Mouse (Mus musculus) heart, embryonic 11.5 days (tissue): ENCODE measurements around the gene Apbb2. TPM values are rescaled to one million over a fixed set of nuclear protein-coding genes. Genes with fewer than 3 reads are reported as not detected.

ENCODE experiments used
- ATAC-seq: fragments of 200-750 bp; cut with Nextera tagmentation; replicated peaks from 2 replicates; pipeline ENCODE4 v1.8.0; 2017; ENCODE audit warnings: moderate library complexity; ENCODE audit not compliant: insufficient number of reproducible peaks, low FRiP score, low TSS enrichment
- H3K27ac ChIP-seq: fragments of 300-500 bp; sonication (generic); 2 replicates; pipeline ENCODE4 v1.5.1; 2014; ENCODE audit warnings: mild to moderate bottlenecking, low read depth, low read length
- H3K27me3 ChIP-seq: fragments of 300-500 bp; sonication (generic); 2 replicates; pipeline ENCODE4 v1.6.1; 2014; ENCODE audit warnings: mild to moderate bottlenecking, low read length, mixed read lengths; ENCODE audit not compliant: control insufficient read depth, insufficient read depth
- H3K36me3 ChIP-seq: fragments of 300-500 bp; sonication (generic); 2 replicates; pipeline ENCODE4 v1.6.1; 2014; ENCODE audit warnings: mild to moderate bottlenecking, low read length, moderate library complexity, mixed read lengths; ENCODE audit not compliant: control insufficient read depth, insufficient read depth
- H3K4me1 ChIP-seq: fragments of 300-500 bp; sonication (generic); 2 replicates; pipeline ENCODE4 v1.6.1; 2014; ENCODE audit warnings: low read length; ENCODE audit not compliant: control insufficient read depth, insufficient read depth
- H3K4me2 ChIP-seq: fragments of 300-500 bp; sonication (generic); 2 replicates; pipeline ENCODE4 v1.6.1; 2014; ENCODE audit warnings: mild to moderate bottlenecking, moderate library complexity
- H3K4me3 ChIP-seq: fragments of 300-500 bp; sonication (generic); 2 replicates; pipeline ENCODE4 v1.5.1; 2014; ENCODE audit warnings: low read depth, low read length
- H3K9ac ChIP-seq: fragments of 300-500 bp; sonication (generic); 2 replicates; pipeline ENCODE4 v1.6.1; 2014; ENCODE audit warnings: mild to moderate bottlenecking, low read depth, low read length, moderate library complexity
- H3K9me3 ChIP-seq: fragments of 300-500 bp; sonication (generic); replicated peaks from 2 replicates; pipeline ENCODE4 v1.6.1; 2016; ENCODE audit warnings: low read length; ENCODE audit not compliant: control insufficient read depth
- WGBS: fragments of 180-500 bp; shearing (Covaris S2); extraction: QIAGEN DNeasy Blood & Tissue Kit; methylation state at CpG from one replicate; pipeline ENCODE4 v1.1.7; 2014; ENCODE audit not compliant: insufficient replicate concordance; 5-methylcytosine and 5-hydroxymethylcytosine counted together
- polyA plus RNA-seq: library from polyadenylated mRNA; unstranded; fragments of >200 nt; fragmentation: Nextera tagmentation; extraction: Ambion mirVana; gene quantifications from 2 replicates; pipeline ENCODE4 v1.2.1, GENCODE M21; 2014

Gene Apbb2
- 25.9 and 28.0 TPM in 2 replicates for polyA plus RNA-seq

GRCm38 (mm10) chr5:66618597-66618996 is at the start of gene Apbb2:
Gene Apbb2, minus strand, starts transcription at chr5:66618784.
- Histone ChIP-seq H3K9me3 (no peaks in the 10 kb centered on the region), H3K4me2 (peak within 1 kb of the TSS; percentile 86), H3K27me3 (no peaks in the 10 kb centered on the region), H3K27ac (peak within 1 kb of the TSS; percentile 91), H3K4me3 (peak within 1 kb of the TSS; percentile 93), H3K36me3 (no peaks in the 10 kb centered on the region), H3K4me1 (peaks cover 24% of the 10 kb centered on the region), H3K9ac (peak within 1 kb of the TSS; percentile 89)
- 0% methylated on average over 36 of the region's 39 CpGs for WGBS
- peak; percentile 89 for ATAC-seq

GRCm38 (mm10) chr5:66654220-66654619 is 35.6 kb upstream of the Apbb2 start:
- ATAC-seq: no peak
- no peaks in the 10 kb centered on the region for H3K27me3 ChIP-seq
- H3K9me3 ChIP-seq: 0 out of 2 replicates have a peak, but pooled peaks cover 3% of the 10 kb centered on the region
- H3K4me1 ChIP-seq: 0 out of 2 replicates have a peak, but pooled peaks cover 3% of the 10 kb centered on the region
- peak overlapping the region; percentile 70 for H3K27ac ChIP-seq
- no peak overlapping the region for H3K4me3 ChIP-seq
- H3K9ac ChIP-seq: no peak overlapping the region
- 31% methylated on average over 5 of the region's 5 CpGs for WGBS
- no peaks in the 10 kb centered on the region for H3K36me3 ChIP-seq
- no peak overlapping the region for H3K4me2 ChIP-seq

- Histone ChIP-seq H3K9me3 (no peaks in the 10 kb centered on the region), H3K9ac (no peak overlapping the region), H3K4me2 (peak overlapping the region; percentile 18; the same call in 1 of the 2 replicates), H3K27ac (peak overlapping the region; percentile 92), H3K27me3 (no peaks in the 10 kb centered on the region), H3K4me3 (no peak overlapping the region), H3K4me1 (peaks cover 10% of the 10 kb centered on the region; the same call in 1 of the 2 replicates), H3K36me3 (no peaks in the 10 kb centered on the region)
- 14% methylated on average over 7 of the region's 7 CpGs for WGBS
- no peak; the same call in 1 of the 2 replicates for ATAC-seq
These were observed 28.9 kb upstream of the Apbb2 start for GRCm38 (mm10) chr5:66647504-66647903.

- ATAC-seq: no peak
- no peak overlapping the region for H3K27ac ChIP-seq
These were observed 24.7 kb upstream of the Apbb2 start for GRCm38 (mm10) chr5:66643260-66643659.

GRCm38 (mm10) chr5:66642156-66642555 is 23.6 kb upstream of the Apbb2 start:
- Histone ChIP-seq H3K4me3 (no peak overlapping the region), H3K36me3 (no peaks in the 10 kb centered on the region), H3K4me1 (peaks cover 5% of the 10 kb centered on the region; the same call in 1 of the 2 replicates), H3K27me3 (no peaks in the 10 kb centered on the region), H3K9me3 (0 out of 2 replicates have a peak, but pooled peaks cover 2% of the 10 kb centered on the region), H3K9ac (no peak overlapping the region), H3K27ac (no peak overlapping the region), H3K4me2 (no peak overlapping the region)
- ATAC-seq: no peak
- WGBS: 87% methylated on average over 4 of the region's 4 CpGs

More at GRCm38 (mm10) chr5:66643260-66643659, 24.7 kb upstream of the Apbb2 start:
- no peak overlapping the region for H3K9ac ChIP-seq
- whole genome bisulfite sequencing: 83% methylated on average over 5 of the region's 5 CpGs
- no peak overlapping the region for H3K4me2 ChIP-seq
- no peak overlapping the region for H3K4me3 ChIP-seq
- H3K36me3 ChIP-seq: no peaks in the 10 kb centered on the region
- H3K4me1 ChIP-seq: peaks cover 9% of the 10 kb centered on the region; the same call in 1 of the 2 replicates
- no peaks in the 10 kb centered on the region for H3K27me3 ChIP-seq
- 0 out of 2 replicates have a peak, but pooled peaks cover 2% of the 10 kb centered on the region for H3K9me3 ChIP-seq

GRCm38 (mm10) chr5:66635459-66636079 is 17.0 kb upstream of the Apbb2 start:
- Histone ChIP-seq H3K36me3 (no peaks in the 10 kb centered on the region), H3K4me2 (no peak overlapping the region), H3K27me3 (no peaks in the 10 kb centered on the region), H3K9me3 (no peaks in the 10 kb centered on the region), H3K4me1 (no peaks in the 10 kb centered on the region), H3K27ac (no peak overlapping the region), H3K4me3 (no peak overlapping the region), H3K9ac (no peak overlapping the region)
- no peak for ATAC-seq
- WGBS: 68% methylated on average over 10 of the region's 10 CpGs

- Histone ChIP-seq H3K36me3 (no peaks in the 10 kb centered on the region), H3K9me3 (no peaks in the 10 kb centered on the region), H3K27me3 (no peaks in the 10 kb centered on the region), H3K4me3 (no peak overlapping the region), H3K27ac (no peak overlapping the region), H3K4me2 (peak overlapping the region; percentile 40), H3K4me1 (peaks cover 4% of the 10 kb centered on the region; the same call in 1 of the 2 replicates), H3K9ac (peak overlapping the region; percentile 39; the same call in 1 of the 2 replicates)
- 23% methylated on average over 7 of the region's 7 CpGs for WGBS
- no peak for ATAC-seq
These were observed 9.2 kb upstream of the Apbb2 start for GRCm38 (mm10) chr5:66627805-66628204.

GRCm38 (mm10) chr5:66620191-66620625 is 1.6 kb upstream of the Apbb2 start:
- H3K27ac ChIP-seq: peak overlapping the region; percentile 18
- H3K9ac ChIP-seq: peak overlapping the region; percentile 66
- H3K9me3 ChIP-seq: no peaks in the 10 kb centered on the region
- 0% methylated on average over 39 of the region's 41 CpGs for WGBS
- H3K4me2 ChIP-seq: peak overlapping the region; percentile 63
- ATAC-seq: peak; percentile 43
- H3K27me3 ChIP-seq: no peaks in the 10 kb centered on the region
- H3K36me3 ChIP-seq: no peaks in the 10 kb centered on the region
- peaks cover 10% of the 10 kb centered on the region for H3K4me1 ChIP-seq
- peak overlapping the region; percentile 52 for H3K4me3 ChIP-seq
